Mouse (Mus musculus) frontal cortex, postnatal 25 days (tissue): ENCODE results near the gene 1700025G04Rik.
A peak's percentile ranks its signal among the peaks of the same experiment; 100 is the strongest.

Experiments
- DNase-seq, 2 experiments: peaks; one replicate each; pipeline ENCODE4 v3.0.0; 2022; ENCODE audit warnings: low spot score in 2 of 2

Gene 1700025G04Rik

GRCm38 (mm10) chr1:152032144-152032543 lies 57.8 kb downstream of the 1700025G04Rik start:
- no peak for DNase-seq

- DNase-seq = no peak
These were observed 59.4 kb downstream of the 1700025G04Rik start for GRCm38 (mm10) chr1:152030546-152030945.

GRCm38 (mm10) chr1:152028718-152029117 lies 61.2 kb downstream of the 1700025G04Rik start:
- DNase-seq = no peak

- DNase-seq = no peak
These were observed 63.2 kb downstream of the 1700025G04Rik start for GRCm38 (mm10) chr1:152026762-152027161.

DNA sequence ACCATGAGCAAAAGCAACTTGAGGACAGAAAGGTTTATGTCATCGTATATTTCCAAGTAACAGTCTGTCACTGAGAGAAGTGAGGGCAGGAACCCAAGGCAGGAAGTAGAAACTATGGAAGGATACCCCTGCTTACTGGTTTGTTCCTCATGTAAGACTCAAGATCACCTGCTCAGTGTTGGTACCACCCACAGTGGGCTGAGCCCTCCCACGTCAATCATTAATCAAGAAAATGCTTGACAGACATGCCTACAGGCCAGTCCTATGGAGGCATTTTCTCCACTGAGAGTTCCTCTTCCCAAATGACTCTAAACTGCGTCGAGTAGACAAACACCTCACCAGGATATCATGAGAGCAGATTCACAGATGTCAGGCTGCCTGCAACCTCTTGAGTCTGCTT lies 64.6 kb downstream of the 1700025G04Rik start:
- DNase-seq = no peak

DNA sequence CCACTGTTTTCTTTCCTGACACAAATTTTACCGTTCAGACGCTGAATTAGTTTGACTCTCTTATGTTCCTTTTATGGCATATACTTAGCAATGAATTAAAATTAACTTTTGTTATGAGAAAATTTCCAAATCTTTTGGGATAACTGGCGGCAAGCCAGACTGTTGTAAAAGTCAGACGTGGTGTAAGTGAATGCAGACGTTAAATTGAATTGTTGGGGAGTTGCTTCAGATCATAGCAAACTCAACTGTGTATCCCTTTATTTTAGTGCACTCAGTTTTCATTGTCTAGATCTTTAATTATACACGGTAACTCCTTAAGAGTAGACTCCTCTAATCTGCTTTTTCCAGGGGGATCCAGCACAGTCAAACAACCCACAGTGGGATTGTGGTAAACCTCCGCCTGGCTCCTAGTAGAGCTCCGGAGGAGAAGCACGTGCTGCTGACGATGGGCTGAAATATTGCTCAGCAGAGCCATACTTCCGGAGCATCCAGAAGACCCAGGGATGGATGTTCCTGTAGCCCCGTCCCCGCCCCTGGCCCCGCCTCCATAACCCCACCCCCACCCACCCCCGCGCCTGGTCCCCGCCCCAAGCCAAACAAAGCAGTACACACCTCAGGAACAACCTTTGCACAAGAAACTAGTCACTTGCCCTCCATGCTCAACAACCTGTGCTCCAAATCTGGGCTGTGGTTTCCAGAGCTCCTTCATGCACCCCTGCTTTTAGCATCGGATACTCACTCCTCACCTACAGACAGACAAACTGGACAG lies 65.7 kb downstream of the 1700025G04Rik start:
- DNase-seq = no peak

DNA sequence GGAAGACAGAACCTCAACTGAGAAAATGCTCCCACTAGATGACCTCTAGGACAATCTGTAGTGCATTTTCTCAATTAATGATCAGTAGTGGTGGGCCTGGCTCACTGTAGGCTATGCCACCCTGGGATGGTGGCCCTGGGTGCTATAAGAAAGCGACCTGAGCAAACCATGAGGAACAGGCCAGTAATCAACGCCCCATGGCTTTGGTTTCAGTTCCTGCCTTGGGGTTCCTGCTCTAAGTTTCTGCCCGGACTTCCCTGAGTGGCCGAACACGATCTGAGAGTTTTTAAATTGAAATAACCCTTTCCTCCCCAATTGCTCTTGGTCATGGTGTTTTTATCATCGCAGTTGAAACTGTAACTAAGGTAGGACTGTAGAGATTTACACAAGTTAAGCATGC lies 69.1 kb downstream of the 1700025G04Rik start:
- DNase-seq = no peak

DNA sequence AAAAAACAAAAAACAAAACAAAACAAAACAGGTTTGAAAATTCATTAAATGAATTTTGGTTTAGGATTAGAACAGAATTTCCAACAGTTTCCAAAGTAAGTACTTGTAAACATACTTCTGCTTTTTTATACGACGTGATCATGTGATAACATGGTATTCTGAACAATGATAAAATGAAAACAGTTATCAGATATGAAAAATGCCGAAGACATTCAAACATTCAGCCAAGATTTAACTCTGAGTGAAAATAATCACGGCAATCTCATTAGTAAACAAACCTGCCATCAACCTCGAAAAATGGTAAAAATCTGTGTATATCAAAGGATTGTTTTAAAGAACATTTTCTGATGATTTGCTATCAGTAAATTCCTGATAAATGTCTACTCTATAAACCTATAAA lies 69.9 kb downstream of the 1700025G04Rik start:
- DNase-seq = no peak

DNA sequence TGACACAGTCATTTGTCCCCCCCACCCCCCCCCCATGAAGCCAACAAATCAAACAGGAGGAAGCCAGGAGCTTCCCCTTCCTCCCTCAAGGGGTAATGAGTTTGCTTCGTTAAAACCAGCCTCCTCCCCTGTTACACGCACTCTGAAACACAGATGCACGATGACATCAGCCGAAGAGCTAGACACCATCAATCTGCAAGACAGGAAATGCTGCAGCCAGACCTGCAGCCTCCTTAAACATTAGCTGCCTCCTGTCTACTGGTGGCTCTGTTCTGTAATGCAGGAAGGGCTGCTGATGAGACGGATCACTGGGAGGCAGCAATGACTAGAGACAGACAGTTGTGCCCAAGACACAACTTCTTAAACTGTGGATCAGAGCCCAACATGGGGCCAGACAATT lies 70.7 kb downstream of the 1700025G04Rik start:
- no peak for DNase-seq

DNA sequence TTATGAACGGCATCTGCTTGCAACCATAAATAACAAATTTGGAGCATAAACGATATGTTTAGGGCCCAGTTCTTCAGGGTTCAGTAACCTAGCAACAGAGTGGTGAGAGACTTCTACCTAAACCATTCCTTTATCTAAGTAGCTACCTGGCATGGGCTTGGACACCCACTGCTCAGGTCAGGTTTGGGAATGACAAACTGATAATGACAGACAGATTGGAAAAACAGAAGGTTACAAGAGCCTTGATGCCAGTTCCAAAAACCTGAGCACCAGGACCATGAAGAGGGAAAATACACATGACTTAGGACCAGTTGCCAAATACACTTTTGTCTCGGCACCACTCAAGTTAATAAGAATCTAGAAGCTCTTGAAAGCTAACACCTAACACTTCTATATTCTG lies 71.6 kb downstream of the 1700025G04Rik start:
- DNase-seq = no peak

- no peak for DNase-seq
These were observed 73.3 kb downstream of the 1700025G04Rik start for GRCm38 (mm10) chr1:152016663-152017062.

DNA sequence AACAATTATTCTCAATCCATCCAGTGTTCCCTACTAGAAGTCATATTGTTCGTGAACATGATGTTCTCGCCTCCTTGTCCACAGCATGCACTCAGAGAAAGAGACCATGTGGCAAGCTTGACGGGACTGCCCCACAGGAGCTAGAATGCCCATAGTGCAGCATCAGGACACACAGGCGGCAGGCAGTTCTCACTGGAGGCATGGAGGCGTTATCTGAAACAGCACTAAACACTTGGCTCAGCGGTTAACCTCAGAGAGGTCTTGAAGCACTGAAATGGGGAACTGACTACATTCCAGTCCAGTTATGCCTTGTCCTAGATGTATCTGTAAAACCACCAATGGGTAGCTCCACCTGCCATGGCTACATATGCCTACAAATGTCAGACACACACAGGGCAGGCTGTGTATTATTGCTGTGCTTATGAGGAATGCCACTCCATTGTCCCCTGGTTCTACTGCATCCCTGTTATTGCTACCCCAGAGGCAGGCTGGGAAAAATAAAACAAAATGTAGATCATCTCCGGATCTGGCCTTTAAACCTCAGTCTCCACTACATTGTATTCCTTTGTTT lies 74.3 kb downstream of the 1700025G04Rik start:
- no peak for DNase-seq

DNA sequence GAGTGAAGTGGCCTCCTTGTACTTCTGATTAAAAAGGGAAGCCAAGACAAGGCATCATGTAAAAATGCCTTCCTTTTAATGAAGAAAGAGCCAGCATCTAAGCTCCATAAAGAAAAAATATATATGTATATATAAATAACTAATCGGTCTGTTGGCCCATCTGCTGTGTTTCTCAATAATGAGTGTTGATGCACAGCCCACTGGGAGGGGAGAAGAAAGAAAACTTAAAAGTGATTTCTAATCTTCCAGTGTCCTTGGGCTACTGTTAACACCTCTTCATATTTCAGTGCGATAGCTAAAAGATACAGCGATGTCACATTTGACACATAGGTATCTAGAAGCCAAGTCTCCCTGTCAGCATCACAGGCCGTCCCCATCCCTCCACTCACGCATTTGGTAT lies 78.2 kb downstream of the 1700025G04Rik start:
- DNase-seq = no peak

DNA sequence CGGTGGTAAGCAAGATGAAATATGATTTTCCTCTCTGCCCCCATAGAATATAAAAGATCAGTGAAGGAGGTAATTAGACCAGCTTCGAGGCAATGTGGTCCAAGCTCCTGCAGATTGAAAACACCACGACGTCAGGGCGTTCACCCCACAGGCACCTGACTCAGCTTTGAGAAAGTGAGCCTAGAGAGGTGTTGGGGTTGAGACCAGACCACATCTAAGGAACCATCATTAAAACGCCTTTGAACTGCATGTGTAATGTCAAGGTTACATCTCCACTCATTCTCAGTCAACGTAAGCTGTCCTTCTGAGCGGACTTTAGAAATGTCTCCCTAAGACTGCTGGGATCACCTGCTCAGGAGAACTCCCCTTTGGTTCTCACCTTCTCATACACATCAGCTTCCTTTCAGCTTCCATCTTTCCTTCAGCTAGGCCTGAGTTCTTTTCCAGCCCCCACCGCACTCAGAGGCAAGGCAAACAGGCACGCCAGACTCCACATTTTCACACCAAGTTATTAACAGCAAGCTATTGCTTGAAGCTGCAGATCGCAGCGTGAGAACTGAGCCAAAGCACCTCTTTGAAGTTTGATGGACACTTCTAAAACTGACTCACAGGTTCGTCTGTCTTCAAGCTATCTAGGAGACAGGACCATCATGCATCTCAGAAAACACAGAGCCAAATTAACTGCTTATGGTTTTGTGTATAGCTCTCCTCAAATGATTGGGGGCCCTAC lies 79.5 kb downstream of the 1700025G04Rik start:
- no peak for DNase-seq

DNA sequence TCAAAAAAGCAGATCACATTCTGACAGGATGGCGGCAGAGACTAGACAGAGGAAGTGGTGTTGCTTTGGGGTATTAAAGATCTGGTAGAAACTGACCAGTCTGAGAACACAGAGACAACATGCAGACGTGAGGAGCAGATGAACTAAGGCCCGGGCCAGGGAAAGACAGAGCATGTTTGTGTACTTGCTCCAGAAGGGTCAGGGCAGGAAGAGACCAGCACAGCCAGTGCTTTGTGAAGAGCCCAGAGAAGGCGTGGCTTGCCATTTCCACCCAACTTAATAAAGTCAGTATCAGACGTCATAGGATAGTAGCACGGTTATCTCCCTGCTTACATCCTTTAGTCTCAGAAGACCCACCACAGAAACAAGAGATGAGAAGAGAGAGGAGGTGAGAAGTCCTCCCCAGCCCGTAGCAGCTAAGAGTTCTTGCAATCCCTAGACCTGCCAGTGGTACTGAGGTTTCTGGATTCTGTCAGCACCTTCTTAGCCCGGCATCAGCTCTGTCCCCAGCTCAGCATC lies 81.4 kb downstream of the 1700025G04Rik start:
- no peak for DNase-seq

- DNase-seq = no peak
These were observed 83.4 kb downstream of the 1700025G04Rik start for GRCm38 (mm10) chr1:152006529-152006928.

DNA sequence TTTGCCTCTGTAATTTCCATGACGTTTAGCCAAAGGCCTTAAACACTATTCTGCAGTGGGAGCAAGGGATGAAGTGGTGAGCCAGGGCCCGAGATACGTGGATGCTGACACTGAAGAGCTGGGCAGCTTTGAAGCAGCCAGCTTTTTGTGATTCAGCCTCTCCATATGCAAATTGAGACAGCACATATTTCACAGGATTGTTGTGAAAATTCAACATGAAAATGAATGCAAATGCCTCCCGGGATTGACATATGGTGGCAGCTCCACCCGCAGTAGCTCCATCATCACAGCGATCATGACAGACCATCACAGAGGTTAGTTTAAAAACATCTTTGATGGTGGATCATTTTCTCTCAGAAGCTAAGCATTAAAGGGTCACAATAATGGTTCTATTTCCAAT lies 85.4 kb downstream of the 1700025G04Rik start:
- no peak for DNase-seq

DNA sequence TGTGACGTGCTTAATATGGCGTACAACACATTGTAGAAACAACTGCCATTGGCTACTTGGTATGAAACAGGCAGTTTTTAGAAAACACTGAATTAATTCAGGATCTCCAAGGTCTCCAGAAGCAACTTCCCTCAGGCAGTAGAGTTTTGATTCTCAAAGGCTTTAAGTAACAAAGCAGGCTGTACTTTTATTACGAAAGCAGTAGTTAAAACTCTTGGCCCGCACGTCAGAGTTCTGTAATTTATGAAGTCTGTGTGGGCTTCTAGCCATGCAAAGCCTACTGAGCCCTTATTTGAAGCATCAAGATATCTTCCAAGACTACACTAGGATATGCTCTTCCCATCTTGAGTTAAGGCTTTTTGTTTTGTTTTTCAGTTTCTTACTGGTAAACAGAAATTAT lies 89.5 kb downstream of the 1700025G04Rik start:
- no peak for DNase-seq

DNA sequence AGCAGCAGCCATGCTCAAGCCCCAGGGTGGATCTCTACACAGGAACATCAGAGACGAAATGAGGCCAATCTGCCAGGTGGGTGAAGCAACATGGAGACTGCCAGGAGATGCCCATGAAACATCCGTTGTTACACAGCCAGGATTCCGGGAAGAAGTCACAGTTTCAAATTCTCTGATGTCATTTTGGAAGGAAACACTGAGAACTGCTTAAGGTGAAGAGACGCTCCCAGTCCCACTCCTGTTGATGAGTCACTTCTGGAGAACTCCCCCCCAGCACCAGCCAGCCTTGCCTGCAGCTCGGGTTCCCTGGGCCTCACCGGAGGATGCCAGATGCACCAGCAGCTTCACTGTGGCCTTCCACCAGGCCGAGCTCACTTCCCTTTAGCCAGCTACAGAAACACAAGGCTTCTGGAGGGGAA lies 90.5 kb downstream of the 1700025G04Rik start:
- peak in 1 of 2 experiments; percentile 15 for DNase-seq

GRCm38 (mm10) chr1:151998721-151999206 lies 91.2 kb downstream of the 1700025G04Rik start:
- DNase-seq = no peak

GRCm38 (mm10) chr1:151997591-151997990 lies 92.3 kb downstream of the 1700025G04Rik start:
- no peak for DNase-seq

GRCm38 (mm10) chr1:151995948-151996697 lies 93.8 kb downstream of the 1700025G04Rik start:
- DNase-seq = no peak
